In the genomic region with DNA sequence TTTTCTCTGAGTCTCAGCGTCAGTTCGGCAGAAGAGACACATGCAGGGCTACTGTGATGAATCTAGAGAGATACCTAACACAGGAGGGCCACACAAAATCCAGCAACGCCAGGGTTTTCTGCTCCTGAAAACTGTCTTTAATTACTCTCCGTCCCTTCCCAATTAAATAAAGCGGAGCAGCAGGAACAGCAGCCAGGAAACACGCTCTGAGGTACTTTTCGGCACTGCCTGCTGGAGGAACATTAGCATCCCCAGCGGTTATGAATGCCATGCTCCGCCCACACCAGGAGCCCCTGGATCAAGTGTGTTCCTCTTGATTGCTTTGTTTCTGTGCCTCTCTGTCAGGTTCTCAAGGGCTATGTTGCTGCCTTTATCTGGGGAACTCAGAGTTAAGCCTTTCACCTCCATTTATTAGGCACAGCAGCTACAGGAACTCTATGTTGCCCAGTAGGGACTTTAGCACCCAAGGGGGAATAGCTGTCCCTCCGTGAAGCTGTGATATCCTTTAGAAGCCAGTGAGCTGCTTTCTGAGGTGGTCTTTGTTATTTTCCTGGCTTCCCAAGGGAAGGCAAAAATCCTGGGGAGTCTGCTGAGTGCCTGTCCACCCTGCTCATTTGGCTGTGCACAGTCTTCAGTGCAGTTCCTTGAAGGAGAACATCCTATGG, we compare ENCODE assay signal across 10 mouse cellular contexts.
DNase-seq lines count a peak whose midpoint lies in the region; ATAC-seq lines count a peak whose summit lies in the region.
"Had no signal": no experiment of that assay in that cellular context is flagged by ENCODE, and none has a peak within 500 bp of the region (broad histone marks: within the 10 kb centered on the region; RNA-seq: fewer than 3 reads in every experiment).

No protein-coding gene starts in this region.

- no peak overlapping the region for H3K9ac ChIP-seq in heart, embryonic 11.5 days (ENCODE audit: low read depth, low read length)
- no peak overlapping the region; the same call in 1 of the 2 replicates for H3K9ac ChIP-seq in midbrain, embryonic 14.5 days (replicated peaks; ENCODE audit: low read length)

- no peaks in the 10 kb centered on the region for H3K27me3 ChIP-seq in heart, embryonic 11.5 days (ENCODE audit: control insufficient read depth, insufficient read depth, low read length)
- H3K27me3 ChIP-seq in hindbrain, embryonic 10.5 days (ENCODE audit: insufficient read depth, poor library complexity, severe bottlenecking), result peaks cover 19% of the 10 kb centered on the region; the same call in 1 of the 2 replicates
- 0 out of 2 replicates have a peak, but pooled peaks cover 2% of the 10 kb centered on the region for H3K27me3 ChIP-seq in midbrain, embryonic 14.5 days (ENCODE audit: control insufficient read depth, insufficient read depth, low read length)

- no peaks in the 10 kb centered on the region; the same call in 1 of the 2 replicates for H3K9me3 ChIP-seq in heart, embryonic 11.5 days (replicated peaks; ENCODE audit: control insufficient read depth, low read length)
- peaks cover 11% of the 10 kb centered on the region; the same call in 1 of the 2 replicates for H3K9me3 ChIP-seq in hindbrain, embryonic 10.5 days
- H3K9me3 ChIP-seq in midbrain, embryonic 14.5 days (ENCODE audit: control insufficient read depth, low read length), result peaks cover 5% of the 10 kb centered on the region; the same call in 1 of the 2 replicates

- no peak for DNase-seq in heart, postnatal 14 days
- peak; percentile 44 for DNase-seq in embryo, embryonic 10 days (ENCODE audit: low spot score)
- peak; percentile 44 for DNase-seq in hindbrain, embryonic 10.5 days (ENCODE audit: low spot score)
- DNase-seq in midbrain, embryonic 14.5 days, result peak; percentile 75
- DNase-seq in B cell, adult 2 months, result no peak
- no peak for DNase-seq in left cerebral cortex, adult 11 months (ENCODE audit: low spot score)
- DNase-seq: cerebellum, adult 9-10 months; layer of hippocampus, postnatal 36 days had no signal

- intact Hi-C loops in heart, postnatal 14 days (cut with DNase I), result no loop called here

- ATAC-seq in heart, embryonic 11.5 days (replicated peaks; ENCODE audit: insufficient number of reproducible peaks, low FRiP score, low TSS enrichment), result no peak
- no peak for ATAC-seq in midbrain, embryonic 14.5 days (ENCODE audit: low FRiP score, low TSS enrichment)
- no peak for ATAC-seq in monocyte, adult 5-6 weeks (replicated peaks; ENCODE audit: insufficient number of reproducible peaks, low FRiP score, low TSS enrichment, poor library complexity, severe bottlenecking)

- peaks cover 5% of the 10 kb centered on the region for H3K4me1 ChIP-seq in heart, embryonic 11.5 days (ENCODE audit: control insufficient read depth, insufficient read depth, low read length)
- peaks cover 45% of the 10 kb centered on the region for H3K4me1 ChIP-seq in hindbrain, embryonic 10.5 days (replicated peaks)
- peaks cover 38% of the 10 kb centered on the region for H3K4me1 ChIP-seq in midbrain, embryonic 14.5 days (ENCODE audit: control insufficient read depth, insufficient read depth, low read length)

- H3K4me2 ChIP-seq in heart, embryonic 11.5 days, result peak overlapping the region; percentile 23
- peak overlapping the region; percentile 38 for H3K4me2 ChIP-seq in midbrain, embryonic 14.5 days (ENCODE audit: low read length)

- no peaks in the 10 kb centered on the region for H3K36me3 ChIP-seq in heart, embryonic 11.5 days (ENCODE audit: control insufficient read depth, insufficient read depth, low read length)
- H3K36me3 ChIP-seq in hindbrain, embryonic 10.5 days, result no peaks in the 10 kb centered on the region
- H3K36me3 ChIP-seq in midbrain, embryonic 14.5 days (ENCODE audit: control insufficient read depth, insufficient read depth, low read length), result no peaks in the 10 kb centered on the region

- 22% methylated on average over 10 of the region's 10 CpGs for WGBS in heart, embryonic 11.5 days (ENCODE audit: insufficient replicate concordance)
- WGBS in hindbrain, embryonic 10.5 days, result 11% methylated on average over 10 of the region's 10 CpGs
- WGBS in midbrain, embryonic 14.5 days, result 7% methylated on average over 10 of the region's 10 CpGs

- no peak overlapping the region for H3K27ac ChIP-seq in heart, embryonic 11.5 days (ENCODE audit: low read depth, low read length)
- peak overlapping the region; percentile 78 for H3K27ac ChIP-seq in hindbrain, embryonic 10.5 days
- peak overlapping the region; percentile 89 for H3K27ac ChIP-seq in midbrain, embryonic 14.5 days (replicated peaks; ENCODE audit: low read depth, low read length)

- H3K4me3 ChIP-seq in heart, embryonic 11.5 days (ENCODE audit: low read depth, low read length), result no peak overlapping the region
- peak overlapping the region; percentile 32 for H3K4me3 ChIP-seq in hindbrain, embryonic 10.5 days
- H3K4me3 ChIP-seq in midbrain, embryonic 14.5 days (replicated peaks; ENCODE audit: low read depth, low read length), result no peak overlapping the region

Comparison
In these comparisons a context has a peak if more than half of its experiments do, and no peak if none do; other contexts are left out.
1. DNase-seq: peak in embryo, embryonic 10 days (single experiment), hindbrain, embryonic 10.5 days (single experiment) and midbrain, embryonic 14.5 days (single experiment); none in heart, postnatal 14 days (0 of 2), B cell, adult 2 months (0 of 2) and left cerebral cortex, adult 11 months (single experiment).